Mouse (Mus musculus): ENCODE data around the gene B4galnt1.

The B4galnt1 gene

DNA sequence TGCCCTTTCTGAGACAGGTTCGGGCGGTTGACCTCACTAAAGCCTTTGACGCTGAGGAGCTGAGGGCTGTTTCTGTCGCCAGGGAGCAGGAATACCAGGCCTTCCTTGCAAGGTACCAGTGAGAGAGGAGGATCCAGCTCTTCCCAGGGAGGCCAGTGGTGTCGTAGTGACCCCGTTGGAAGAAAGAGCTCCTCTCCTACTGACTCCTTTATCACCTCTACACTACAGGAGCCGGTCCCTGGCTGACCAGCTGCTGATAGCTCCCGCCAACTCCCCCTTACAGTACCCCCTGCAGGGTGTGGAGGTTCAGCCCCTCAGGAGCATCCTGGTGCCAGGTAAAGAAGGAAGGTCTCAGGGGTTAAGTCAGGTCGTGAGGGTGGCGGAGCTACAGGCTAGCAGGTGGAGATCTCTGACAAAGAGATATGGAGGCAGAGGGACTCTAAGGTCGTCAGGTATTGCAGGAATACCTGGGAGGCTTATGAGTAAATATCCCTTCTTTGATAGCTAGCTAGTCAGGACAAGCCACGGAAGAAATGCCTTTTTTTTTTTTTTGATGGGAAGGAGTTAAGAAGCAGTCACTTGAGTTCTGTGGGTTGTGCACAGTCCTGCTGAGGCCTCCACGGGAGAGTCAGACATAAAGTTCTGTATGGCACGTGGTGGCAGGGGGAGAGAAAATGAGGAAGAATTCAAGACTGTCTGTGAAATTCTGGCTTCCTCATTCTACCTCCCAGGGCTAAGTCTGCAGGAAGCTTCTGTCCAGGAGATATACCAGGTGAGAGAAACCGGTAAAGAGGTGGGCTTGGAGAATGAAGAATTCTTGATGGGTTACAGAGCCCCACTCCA is 2.0 kb downstream of the B4galnt1 start:
- CTCF ChIA-PET, result interaction anchor here (0.6 kb wide), 1 partner anchor 23 kb away, joined by 4 read pairs; no protein-coding TSS in a partner anchor

DNA sequence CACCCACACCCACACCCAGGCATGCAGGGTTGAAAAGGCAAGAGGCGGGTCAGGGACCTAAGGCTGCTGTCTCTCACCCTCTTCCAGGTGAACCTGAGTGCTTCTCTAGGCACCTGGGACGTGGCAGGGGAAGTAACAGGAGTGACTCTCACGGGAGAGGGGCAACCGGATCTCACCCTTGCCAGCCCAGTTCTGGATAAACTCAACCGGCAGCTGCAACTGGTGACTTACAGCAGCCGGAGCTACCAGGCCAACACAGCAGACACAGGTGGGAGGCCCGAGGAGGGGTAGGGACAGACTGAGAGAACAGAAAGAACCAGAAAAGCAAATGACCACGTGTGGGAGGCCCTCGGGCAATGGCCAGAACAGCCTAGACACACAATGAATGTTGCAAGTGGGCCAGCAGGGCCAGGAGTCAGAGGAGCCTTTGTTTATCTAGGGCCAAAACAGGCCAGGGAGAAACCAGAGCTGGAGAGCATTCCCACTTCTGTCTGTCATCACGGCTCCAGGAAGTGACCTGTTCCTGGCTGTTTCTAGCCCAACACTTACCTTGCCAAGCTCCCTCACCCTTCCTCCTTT is 2.7 kb downstream of the B4galnt1 start:
- CTCF ChIA-PET, result interaction anchor here (1.0 kb wide), 1 partner anchor 20 kb away, joined by 4 read pairs; no protein-coding TSS in a partner anchor

DNA sequence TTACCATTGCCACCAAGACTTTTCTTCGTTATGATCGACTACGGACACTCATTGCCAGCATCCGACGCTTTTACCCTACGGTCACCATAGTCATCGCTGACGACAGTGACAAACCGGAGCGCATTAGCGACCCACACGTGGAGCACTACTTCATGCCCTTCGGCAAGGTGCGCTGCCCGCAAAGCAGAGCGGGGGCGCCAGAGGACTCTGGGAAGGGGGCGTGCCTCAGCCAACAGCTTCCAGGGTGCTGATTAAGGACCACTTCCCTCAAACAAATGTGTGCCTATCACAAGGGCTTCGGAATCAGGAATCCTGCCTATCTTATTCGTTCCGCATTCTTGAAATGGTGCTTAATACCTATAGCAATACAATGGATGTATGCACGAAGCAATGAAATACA is 5.0 kb downstream of the B4galnt1 start:
- CTCF ChIA-PET, result interaction anchor here (0.6 to 1.8 kb wide), 4 partner anchors 15 to 1227 kb away, joined by 3 to 11 read pairs (median 5); no protein-coding TSS in a partner anchor

DNA sequence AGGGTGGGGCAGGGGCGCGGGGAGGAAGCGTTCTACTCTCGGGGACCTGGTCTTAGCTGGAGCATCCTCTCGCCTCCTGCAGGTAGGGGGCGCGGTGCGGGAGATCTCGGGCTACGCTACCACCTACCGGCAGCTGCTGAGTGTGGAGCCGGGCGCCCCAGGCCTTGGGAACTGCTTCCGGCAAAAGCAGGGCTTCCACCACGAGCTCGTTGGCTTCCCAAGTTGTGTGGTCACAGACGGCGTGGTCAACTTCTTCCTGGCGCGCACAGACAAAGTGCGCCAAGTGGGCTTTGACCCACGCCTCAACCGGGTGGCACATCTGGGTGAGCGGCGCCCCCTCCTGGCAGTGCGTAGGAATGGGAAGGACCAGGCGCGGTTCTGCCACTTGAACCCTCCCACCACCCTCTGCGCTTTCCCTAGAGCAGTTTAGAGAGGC is 5.8 kb downstream of the B4galnt1 start:
- CTCF ChIA-PET, result interaction anchor here (0.6 to 1.8 kb wide), 4 partner anchors 14 to 1227 kb away, joined by 3 to 11 read pairs (median 5); no protein-coding TSS in a partner anchor

DNA sequence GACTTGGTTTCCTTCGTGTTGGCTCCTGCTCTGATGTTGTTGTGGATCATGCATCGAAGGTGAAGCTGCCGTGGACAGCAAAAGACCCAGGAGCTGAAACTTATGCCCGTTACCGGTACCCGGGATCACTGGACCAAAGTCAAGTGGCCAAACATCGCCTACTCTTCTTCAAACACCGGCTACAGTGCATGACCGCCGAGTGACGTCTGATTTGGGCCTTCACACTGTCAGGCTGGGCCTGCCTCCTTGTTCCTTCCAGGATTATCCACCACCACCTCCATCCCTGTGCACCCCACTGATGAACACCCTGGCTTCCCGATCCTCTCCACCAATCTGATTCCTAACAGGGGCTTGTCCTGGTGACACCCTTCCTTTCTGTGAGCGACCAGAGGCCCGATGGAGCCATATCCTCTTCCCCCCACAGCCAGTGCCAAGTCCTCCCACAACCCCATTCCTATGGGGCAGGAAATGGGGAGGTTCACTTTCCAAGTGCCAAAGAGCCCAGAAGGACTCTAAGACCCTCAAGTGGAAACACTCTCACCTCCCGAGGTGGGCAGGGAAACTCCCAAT is 6.7 kb downstream of the B4galnt1 start:
- CTCF ChIA-PET, result interaction anchor here (1.7 to 1.8 kb wide), 2 partner anchors 46 to 48 kb away, joined by 7 to 11 read pairs; no protein-coding TSS in a partner anchor

DNA sequence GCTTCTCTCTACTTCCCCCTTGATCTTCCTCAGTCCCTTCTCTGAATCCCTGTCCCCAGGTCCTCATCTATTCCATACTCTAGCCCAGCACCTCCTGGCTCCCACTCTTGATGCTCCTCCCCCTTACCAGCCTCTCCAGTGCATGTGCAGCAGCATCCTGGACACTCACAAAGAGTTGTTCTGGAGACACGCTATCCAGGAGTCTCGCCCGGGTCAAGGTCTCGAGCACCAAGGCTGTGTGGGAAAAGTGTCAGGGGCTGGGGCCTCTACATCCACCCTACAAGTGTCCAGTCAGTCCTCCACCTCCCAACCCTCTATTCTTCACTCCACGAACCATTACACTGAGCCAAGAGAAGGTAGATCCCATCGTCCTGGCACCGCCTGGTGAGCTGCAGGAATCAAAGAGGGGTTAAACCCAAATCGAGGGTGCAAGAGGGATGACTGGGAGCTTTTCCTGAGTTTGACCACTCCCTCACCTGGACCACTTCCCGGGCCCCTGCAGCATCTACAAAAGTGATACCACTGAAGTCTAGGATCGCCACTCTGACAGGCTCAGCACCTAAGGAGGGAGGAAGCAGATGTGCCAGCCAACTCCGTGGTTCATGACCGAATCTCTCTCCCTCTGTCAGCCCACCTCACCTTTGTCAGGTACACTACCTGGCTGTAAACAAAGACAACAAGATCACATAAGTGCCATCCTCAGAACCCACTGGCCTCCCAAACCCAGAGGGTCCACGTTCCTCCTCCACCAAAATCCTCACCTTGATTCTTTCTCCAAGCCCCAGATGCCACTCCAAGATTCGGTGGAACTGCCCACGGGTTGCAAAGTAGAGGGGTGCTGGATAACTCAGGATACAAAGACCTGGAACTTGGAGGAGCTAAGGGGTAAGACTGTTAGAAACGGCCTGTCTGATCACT is 8.4 kb downstream of the B4galnt1 start:
- CTCF ChIA-PET, result interaction anchor here (0.6 to 1.7 kb wide), 2 partner anchors 46 to 49 kb away, joined by 4 to 6 read pairs; no protein-coding TSS in a partner anchor

DNA sequence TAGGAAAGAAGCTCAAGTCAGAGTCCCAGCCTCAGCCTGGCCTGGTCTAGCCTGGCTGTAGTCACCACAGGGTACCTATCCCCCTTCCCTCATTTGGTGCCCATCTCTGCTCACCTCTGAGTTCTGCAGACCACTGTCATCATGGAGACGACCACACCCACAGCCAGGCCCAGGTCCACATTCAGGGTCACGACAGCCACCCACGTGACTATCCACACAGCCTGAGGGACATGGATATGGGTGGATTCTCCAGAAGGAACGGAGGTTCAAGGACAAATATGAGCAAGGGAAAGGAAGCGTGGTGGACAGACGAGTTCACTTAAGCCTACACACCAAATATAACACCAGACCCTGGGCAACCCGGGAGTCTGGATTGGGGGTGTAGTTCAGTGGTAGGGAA is 9.1 kb downstream of the B4galnt1 start:
- CTCF ChIA-PET, result interaction anchor here (1.7 kb wide), 1 partner anchor 50 kb away, joined by 6 read pairs; no protein-coding TSS in a partner anchor

DNA sequence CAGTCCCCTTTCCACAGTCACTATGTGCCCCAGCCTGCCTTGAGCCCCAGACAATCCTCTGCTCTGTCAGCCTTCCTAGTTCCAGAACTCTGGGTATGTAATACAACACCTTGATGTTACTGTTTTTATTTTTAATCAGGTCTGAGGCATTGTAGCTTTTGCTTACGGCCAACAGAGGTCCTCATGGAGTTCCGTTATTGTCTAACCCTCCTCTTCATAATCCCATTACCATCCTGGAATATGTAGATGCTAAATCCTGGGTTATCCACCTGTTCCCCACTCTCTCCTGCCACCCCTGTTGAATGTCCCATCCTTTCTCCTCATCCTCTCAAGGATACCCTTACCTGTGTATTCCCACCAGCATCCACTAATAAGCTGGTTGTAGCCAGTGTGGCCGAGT is 11.2 kb downstream of the B4galnt1 start:
- CTCF ChIA-PET, result no interaction called here

DNA sequence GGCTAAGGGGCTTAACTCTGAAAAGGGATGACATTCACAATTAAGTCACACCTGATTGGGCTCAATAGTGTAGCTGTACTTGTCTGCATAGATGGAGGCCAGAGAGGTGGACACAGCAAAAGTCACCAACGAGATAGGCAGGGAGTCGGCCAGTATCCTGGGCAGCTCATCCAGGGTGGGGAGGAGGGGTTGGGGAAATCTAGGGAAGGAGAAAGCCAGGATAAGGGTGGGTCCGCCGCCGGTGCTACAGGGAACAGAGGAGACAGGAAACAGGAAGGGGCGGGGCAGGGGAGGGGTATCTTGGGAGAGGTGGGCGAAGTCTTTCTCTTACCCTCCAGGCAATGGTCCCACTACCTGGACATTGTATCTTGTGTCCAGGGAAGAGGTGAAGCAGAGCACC is 11.7 kb downstream of the B4galnt1 start:
- CTCF ChIA-PET, result no interaction called here

DNA sequence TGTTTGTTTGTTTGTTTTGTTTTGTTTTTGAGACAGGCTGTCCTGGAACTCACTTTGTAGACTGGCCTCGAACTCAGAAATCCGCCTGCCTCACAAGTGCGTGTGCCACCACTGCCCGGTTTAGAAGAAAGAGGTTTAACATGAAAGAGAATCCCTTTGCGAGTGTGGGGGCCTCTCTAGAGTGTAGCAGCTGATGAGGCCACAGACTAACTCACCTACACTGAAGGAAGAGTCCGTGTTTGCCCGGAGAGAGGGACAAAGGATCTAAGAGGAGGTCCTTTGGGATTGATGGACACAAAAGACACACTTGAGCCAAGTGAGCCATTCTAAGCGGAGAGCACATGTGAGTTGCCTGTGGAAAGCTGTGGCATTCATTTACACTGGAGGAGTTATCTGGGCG is 12.2 kb downstream of the B4galnt1 start:
- CTCF ChIA-PET, result no interaction called here

DNA sequence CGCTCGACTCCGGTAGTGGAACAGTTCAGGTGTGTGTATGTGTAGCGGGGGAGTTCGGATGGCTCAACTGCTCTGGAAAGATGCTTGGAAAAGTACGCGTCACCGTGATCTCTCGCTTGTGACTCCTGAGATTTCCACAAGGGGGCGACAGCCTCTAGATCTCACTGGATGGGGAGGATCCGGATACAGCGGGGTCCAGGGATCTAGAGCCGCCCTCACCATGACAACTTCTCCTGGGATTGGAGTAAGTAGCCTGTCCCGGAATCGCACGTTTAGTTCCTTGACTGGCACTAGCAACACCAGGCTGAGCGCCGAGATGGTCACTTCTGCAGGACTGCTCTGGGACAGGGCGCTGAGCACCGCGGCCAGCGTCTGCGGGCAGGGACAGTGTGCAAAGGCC is 12.7 kb downstream of the B4galnt1 start:
- CTCF ChIA-PET, result no interaction called here

DNA sequence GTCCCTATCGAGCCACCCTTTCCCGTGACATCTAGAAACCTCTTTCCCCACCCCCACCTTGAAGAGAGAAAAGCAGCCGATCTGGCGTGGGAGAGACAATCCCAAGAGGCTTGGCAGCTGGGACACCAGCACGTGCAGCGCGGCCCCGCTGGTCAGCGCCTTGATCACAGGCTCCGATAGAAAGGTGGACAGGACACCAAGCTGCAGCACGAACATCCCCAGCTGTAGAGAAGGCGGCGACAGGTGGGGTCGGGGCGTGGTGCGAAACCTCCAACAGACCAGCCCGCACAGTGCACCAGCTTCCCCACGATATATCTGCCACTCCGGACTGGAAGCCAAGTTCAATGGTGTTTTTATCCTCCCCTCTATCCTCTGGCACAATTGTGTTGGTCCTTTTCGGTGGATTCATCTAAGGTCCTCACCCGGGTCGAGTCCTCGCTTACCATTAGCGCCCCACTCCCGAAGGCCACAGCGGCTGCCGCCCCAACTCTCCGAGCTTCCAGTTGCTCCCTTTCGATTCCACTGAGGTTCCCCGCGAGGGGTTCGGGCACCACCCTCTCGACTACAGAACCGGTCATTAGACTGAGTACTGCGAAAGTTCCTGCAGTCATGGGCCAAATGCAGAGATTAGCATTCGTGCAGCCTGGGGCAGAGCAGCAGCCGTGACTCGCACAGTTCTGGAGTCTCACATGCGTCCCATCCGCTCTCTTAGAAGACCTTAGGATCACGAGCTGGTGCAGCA is 13.4 kb downstream of the B4galnt1 start:
- CTCF ChIA-PET, result interaction anchor here (0.7 to 1.4 kb wide), 2 partner anchors 10 to 147 kb away, joined by 3 read pairs; no protein-coding TSS in a partner anchor

DNA sequence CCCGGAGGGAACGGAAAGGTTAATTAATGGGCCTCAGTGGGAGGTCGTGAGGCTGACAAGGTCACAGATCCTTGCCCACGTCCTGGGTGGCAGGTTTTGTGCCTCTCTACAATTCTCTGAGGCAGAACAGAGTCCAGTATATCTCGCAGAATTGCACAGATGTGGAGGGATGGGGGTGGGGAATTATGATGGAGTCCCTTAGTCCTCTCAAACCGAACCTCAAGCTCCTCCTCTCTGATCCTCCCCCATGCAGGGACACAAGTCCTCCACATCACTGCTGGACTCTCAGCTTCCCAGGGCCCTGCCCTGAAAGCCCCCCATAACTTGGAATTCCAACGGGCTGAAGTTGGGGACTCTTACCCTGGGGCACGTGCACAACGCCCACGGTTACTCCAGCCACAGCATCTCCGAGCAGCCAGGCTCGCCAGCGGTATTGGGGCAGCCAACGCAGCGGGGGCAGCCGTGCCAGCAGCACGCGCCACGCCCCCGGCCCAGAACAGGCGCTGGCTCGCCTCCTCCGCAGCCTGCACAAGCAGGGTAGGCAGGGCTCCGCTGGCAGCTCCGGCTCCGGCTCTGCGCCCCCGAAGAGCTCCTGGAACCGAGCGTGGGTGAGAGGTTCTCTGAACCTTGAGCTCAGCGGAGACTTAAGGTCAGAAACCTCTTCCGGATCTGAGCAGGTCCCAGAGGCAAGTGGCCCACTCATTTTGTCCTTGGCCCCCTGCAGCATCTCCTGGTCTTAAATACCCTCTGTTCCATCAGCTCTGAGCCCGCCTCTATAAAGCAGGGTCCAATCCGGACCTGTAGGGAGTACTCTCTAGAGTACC is 15.1 kb downstream of the B4galnt1 start, which contains the start of gene Slc26a10:
Gene Slc26a10 (minus strand): TSS at position 775 of the 824 bp plus-strand sequence.
- CTCF ChIA-PET, result interaction anchor here (0.6 to 0.9 kb wide), 4 partner anchors 14 to 65 kb away, joined by 3 to 4 read pairs (median 4); no protein-coding TSS in a partner anchor

DNA sequence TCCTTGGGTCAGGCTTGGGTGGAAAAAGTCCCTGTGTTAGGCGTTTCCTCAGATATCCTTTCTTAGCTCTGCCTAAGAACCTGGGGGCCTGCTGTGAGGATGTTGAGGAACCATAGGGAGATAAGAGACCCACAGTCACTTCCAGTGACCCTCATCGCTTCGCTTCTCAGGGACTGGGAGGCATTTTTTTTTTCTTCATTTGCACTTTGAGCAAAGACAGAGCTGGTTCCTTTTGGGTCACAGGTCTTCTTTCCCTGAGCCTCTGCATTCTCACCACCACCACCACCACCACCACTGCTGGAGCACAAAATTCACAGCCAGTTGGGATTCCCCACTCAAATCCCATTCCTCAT is 15.6 kb downstream of the B4galnt1 start:
- CTCF ChIA-PET, result interaction anchor here (0.7 to 0.9 kb wide), 2 partner anchors 13 to 44 kb away, joined by 3 to 4 read pairs; no protein-coding TSS in a partner anchor

DNA sequence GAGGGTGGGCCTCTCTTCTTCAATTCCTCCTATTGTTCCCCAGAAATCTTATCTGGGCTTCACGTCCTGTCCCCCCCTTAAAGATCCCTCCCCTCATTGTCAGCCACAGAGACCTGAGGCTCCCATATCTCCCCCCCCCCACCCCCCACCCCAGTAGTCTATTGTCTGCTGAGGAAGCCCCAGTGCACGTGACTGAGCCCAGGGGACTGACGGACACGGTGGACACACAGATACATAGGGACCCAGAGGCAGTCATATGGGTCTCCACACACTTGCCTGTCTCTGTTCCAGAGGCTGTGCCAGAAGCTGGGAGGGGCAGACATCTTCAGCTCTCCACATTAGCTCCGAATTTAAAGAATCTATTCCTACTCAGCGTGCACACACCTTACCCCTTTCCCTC is 16.5 kb downstream of the B4galnt1 start:
- CTCF ChIA-PET, result no interaction called here

DNA sequence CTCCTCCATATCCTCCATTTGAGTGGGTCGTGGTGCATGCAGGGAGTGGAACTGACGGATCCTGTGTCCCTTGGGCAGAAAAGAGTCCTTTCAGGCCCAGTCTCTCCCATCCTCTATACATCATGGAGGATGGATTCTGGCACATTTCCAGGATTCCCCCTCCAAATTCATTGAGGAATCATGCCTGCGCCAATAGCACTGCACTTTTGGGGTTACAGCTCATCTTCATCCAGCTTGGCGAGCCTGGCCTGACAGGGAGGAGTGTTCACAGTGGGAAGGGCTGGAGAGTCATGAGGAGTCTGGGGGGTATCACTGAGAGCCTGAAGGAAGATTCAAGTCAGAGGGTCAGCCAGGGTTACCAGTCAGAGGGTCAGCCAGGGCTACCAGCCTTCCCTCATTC is 17.6 kb downstream of the B4galnt1 start:
- CTCF ChIA-PET, result no interaction called here

DNA sequence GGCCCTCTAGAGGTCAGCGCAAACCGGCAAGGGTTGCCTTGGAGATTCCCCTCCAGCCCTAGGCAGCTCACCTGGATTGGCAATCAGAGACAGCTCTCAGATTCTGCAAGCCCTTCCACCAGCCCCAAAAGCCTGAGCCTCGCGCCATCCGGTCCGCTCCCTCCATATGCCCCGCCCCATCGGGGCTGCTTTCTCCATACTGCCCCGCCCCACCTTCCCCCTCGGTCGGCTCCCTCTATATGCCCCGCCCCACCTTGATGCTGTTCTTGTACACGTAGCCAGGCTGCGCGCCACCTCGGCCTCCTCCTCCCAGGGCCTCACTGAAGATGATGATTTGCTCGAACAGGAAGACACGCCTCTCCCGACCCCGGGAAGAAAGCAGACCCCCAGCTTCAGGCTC is 18.7 kb downstream of the B4galnt1 start:
- CTCF ChIA-PET, result interaction anchor here (0.7 kb wide), 1 partner anchor 1228 kb away, joined by 3 read pairs; the partner anchor contains the start of genes Nabp2 and Rnf41

DNA sequence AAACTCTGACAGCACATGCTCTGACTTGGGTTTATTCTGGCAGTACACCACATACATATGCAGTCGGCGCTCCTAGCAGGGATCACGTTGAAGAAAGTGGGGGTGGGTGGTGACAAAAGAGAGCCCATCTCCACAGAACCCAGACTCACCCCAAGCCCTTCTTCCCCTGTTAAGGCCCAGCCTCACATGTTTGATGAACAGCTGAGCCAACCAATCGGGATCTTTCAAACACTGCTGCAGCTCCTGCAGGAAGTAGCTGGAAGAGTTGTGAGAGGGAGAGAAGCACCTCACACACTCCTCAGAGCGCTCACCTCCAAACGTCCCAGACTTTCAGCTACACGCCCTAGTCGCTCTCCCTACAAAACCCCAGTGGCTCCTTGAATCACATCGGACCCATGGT is 20.1 kb downstream of the B4galnt1 start:
- CTCF ChIA-PET, result interaction anchor here (0.5 kb wide), 1 partner anchor 15 kb away, joined by 3 read pairs; no protein-coding TSS in a partner anchor

DNA sequence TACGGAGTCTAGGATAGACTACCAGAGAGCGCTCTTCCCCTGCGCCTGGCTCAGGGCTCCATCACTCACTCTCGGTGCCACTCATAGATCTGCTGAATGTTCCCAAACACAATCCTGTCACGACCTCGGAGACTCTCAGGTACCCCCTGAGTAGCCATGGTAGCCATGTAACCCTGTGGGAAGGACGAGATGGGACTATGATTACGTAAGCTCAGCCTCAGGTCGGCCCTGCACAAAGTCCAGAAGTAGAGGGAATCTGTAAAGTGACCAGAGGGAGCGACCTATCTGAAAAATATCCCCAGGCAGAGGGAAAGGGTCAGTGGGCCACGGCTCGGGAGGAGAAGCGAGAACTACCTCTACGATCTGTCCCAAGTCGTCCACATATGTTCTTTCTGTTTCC is 20.5 kb downstream of the B4galnt1 start:
- CTCF ChIA-PET, result interaction anchor here (0.5 kb wide), 1 partner anchor 15 kb away, joined by 3 read pairs; no protein-coding TSS in a partner anchor
